Mouse (Mus musculus) liver, embryonic 14.5 days (tissue): Measurements from ENCODE around the gene Slc17a4. TPM values are rescaled to one million over a fixed set of nuclear protein-coding genes. Genes with fewer than 3 reads are reported as not detected.

Source experiments
- ATAC-seq: fragments of 200-750 bp; cut with Nextera tagmentation; 2 replicates; pipeline ENCODE4 v1.8.0; 2017; ENCODE audit warnings: moderate number of reproducible peaks, mild to moderate bottlenecking, moderate library complexity; ENCODE audit not compliant: insufficient read depth
- DNase-seq, 3 experiments: peaks; one replicate each; pipeline ENCODE4 v3.0.0-alpha.2; 2012 to 2013; ENCODE audit warnings: low read depth in 3 of 3, low spot score in 3 of 3
- H3K27ac ChIP-seq: fragments of 300-500 bp; sonication (generic); 2 replicates; pipeline ENCODE4 v1.5.1; 2014; ENCODE audit warnings: moderate library complexity, mild to moderate bottlenecking, control low read depth, inconsistent platforms
- H3K27me3 ChIP-seq: fragments of 300-500 bp; sonication (generic); 2 replicates; pipeline ENCODE4 v1.6.1; 2014; ENCODE audit warnings: mild to moderate bottlenecking, low read length, moderate library complexity; ENCODE audit not compliant: control insufficient read depth, insufficient read depth
- H3K36me3 ChIP-seq: fragments of 300-500 bp; sonication (generic); replicated peaks from 2 replicates; pipeline ENCODE4 v1.6.1; 2014; ENCODE audit warnings: low read depth; ENCODE audit not compliant: control insufficient read depth, insufficient read depth
- H3K4me1 ChIP-seq, 2 experiments: fragments of 200-500 bp in 1 of 2; fragments of 300-500 bp in 1 of 2; sonication (generic) in 1 of 2; replicated peaks; 2 replicates each; pipeline ENCODE4 v1.6.1; 2012 to 2014; ENCODE audit warnings: antibody characterized with exemption in 1 of 2, inconsistent platforms in 1 of 2, low read length in 1 of 2; ENCODE audit not compliant: control insufficient read depth in 2 of 2, insufficient read depth in 2 of 2
- H3K4me2 ChIP-seq: fragments of 300-500 bp; sonication (generic); 2 replicates; pipeline ENCODE4 v1.6.1; 2014; ENCODE audit warnings: low read depth, mild to moderate bottlenecking, control low read depth, moderate library complexity
- H3K4me3 ChIP-seq, 2 experiments: fragments of 200-500 bp in 1 of 2; fragments of 300-500 bp in 1 of 2; sonication (generic) in 1 of 2; 2 replicates each; pipeline ENCODE4 v1.5.1; 2012 to 2014; ENCODE audit warnings: low read depth in 2 of 2, low read length in 2 of 2, mild to moderate bottlenecking in 2 of 2, control low read depth in 1 of 2, inconsistent platforms in 1 of 2, moderate library complexity in 1 of 2; ENCODE audit not compliant: insufficient read depth in 1 of 2
- H3K9ac ChIP-seq: fragments of 300-500 bp; sonication (generic); replicated peaks from 2 replicates; pipeline ENCODE4 v1.6.1; 2014; ENCODE audit warnings: mild to moderate bottlenecking, control low read depth, moderate library complexity
- H3K9me3 ChIP-seq: fragments of 300-500 bp; sonication (generic); 2 replicates; pipeline ENCODE4 v1.6.1; 2016; ENCODE audit warnings: low read length, mixed read lengths; ENCODE audit not compliant: control insufficient read depth
- CTCF ChIP-seq: IDR thresholded peaks from 2 replicates; pipeline ENCODE4 v1.5.1; 2016; ENCODE audit warnings: antibody characterized with exemption, low read depth, control low read depth
- EP300 ChIP-seq: IDR thresholded peaks from 2 replicates; pipeline ENCODE4 v1.6.1; 2016; ENCODE audit warnings: antibody characterized with exemption, low read depth
- WGBS: fragments of 180-500 bp; shearing (Covaris S2); extraction: QIAGEN DNeasy Blood & Tissue Kit; methylation state at CpG from one replicate; pipeline ENCODE4 v1.1.7; 2014; ENCODE audit not compliant: insufficient replicate concordance; 5-methylcytosine and 5-hydroxymethylcytosine counted together
- polyA plus RNA-seq, 2 experiments: library from polyadenylated mRNA; depleted of rRNA in 1 of 2; stranded (reverse) in 1 of 2; unstranded in 1 of 2; fragments of >200 nt; fragmentation: Nextera tagmentation in 1 of 2; extraction: Ambion mirVana in 1 of 2; gene quantifications; 2 replicates each; pipeline versions ENCODE4 v1.2.1 to v1.2.3; 2012 to 2014

The Slc17a4 gene
- polyA plus RNA-seq, 2 experiments, result 0.03 to 0.04 TPM

DNA sequence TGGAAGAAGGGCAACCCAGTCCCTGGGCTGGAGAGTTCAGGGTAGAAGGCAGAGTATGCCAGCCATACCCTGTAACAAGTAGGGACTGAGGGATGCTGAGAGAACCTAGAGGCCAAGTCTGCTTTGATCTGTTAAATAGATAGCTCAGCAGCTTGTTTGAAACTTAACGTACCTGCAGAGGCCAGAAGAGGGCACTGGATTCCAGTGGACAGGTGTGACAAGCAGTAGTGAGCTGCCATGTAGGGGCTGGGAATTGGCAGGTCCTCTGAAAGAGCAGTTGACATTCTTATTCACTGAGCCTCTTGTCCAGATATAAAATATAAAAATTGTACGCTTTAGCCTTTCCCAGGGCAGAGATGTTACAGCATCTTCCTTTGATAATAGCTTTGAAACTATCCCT is 28.1 kb upstream of the Slc17a4 start:
- no peaks in the 10 kb centered on the region for H3K27me3 ChIP-seq
- no peak overlapping the region for H3K4me2 ChIP-seq
- H3K9ac ChIP-seq, result no peak overlapping the region
- 58% methylated on average over 2 of the region's 2 CpGs for WGBS
- no peak for ATAC-seq
- H3K4me3 ChIP-seq, result no peak overlapping the region
- no peaks in the 10 kb centered on the region for H3K9me3 ChIP-seq
- TF ChIP-seq EP300, result no peak
- peak; percentile 31 for TF ChIP-seq CTCF
- no peak for DNase-seq
- no peak overlapping the region for H3K27ac ChIP-seq
- H3K4me1 ChIP-seq, result no peaks in the 10 kb centered on the region
- H3K36me3 ChIP-seq, result no peaks in the 10 kb centered on the region

GRCm38 (mm10) chr13:23940291-23940690 is 25.5 kb upstream of the Slc17a4 start:
- Histone ChIP-seq H3K4me2 (no peak overlapping the region), H3K4me1 (no peaks in the 10 kb centered on the region), H3K9ac (no peak overlapping the region), H3K36me3 (no peaks in the 10 kb centered on the region), H3K27ac (no peak overlapping the region), H3K4me3 (no peak overlapping the region), H3K9me3 (no peaks in the 10 kb centered on the region), H3K27me3 (no peaks in the 10 kb centered on the region)
- WGBS, result 60% methylated on average over 6 of the region's 6 CpGs
- DNase-seq (no peak), ATAC-seq (no peak)
- TF ChIP-seq CTCF (no peak), EP300 (no peak)

DNA sequence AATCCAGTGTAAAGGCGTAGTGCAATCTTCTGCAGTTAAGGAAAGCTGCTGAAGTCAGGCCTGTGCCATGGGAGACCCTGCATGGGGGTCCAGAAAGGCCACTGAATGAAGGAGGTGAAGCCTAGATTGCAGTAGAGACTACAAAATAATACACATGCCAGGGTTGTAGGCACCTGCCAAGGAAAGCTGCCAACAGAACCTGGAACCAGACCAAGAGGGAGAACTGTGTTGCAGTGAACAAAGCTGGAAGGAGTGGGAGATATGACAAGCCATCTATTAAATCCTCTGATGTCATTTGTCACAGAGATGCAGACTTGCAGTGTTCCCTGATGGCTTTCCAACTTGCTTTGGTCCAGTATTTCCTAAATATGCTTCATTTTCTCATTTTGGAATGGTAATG is 23.9 kb upstream of the Slc17a4 start:
- DNase-seq (no peak), ATAC-seq (no peak)
- Histone ChIP-seq H3K9ac (no peak overlapping the region), H3K4me2 (no peak overlapping the region), H3K27me3 (no peaks in the 10 kb centered on the region), H3K36me3 (no peaks in the 10 kb centered on the region), H3K4me3 (no peak overlapping the region), H3K4me1 (no peaks in the 10 kb centered on the region), H3K9me3 (no peaks in the 10 kb centered on the region), H3K27ac (no peak overlapping the region)
- TF ChIP-seq EP300, result no peak
- TF ChIP-seq CTCF, result no peak
- WGBS, result 71% methylated on average over 1 of the region's 1 CpGs

- TF ChIP-seq EP300, result no peak
- no peak for TF ChIP-seq CTCF
- ATAC-seq (no peak), DNase-seq (no peak)
- WGBS, result 78% methylated on average over 10 of the region's 10 CpGs
- H3K9ac ChIP-seq, result no peak within 1 kb of the TSS
- H3K4me1 ChIP-seq, result no peaks in the 10 kb centered on the region
- H3K36me3 ChIP-seq, result no peaks in the 10 kb centered on the region
- H3K4me2 ChIP-seq, result no peak within 1 kb of the TSS
- no peak within 1 kb of the TSS for H3K4me3 ChIP-seq
- no peaks in the 10 kb centered on the region for H3K9me3 ChIP-seq
- H3K27ac ChIP-seq, result no peak within 1 kb of the TSS
- no peaks in the 10 kb centered on the region for H3K27me3 ChIP-seq
These were observed 19.4 kb upstream of the Slc17a4 start, which contains the start of gene Hist1h2aa for GRCm38 (mm10) chr13:23934211-23934520. TSS of gene Hist1h2aa (plus strand) at chr13:23934462.

DNA sequence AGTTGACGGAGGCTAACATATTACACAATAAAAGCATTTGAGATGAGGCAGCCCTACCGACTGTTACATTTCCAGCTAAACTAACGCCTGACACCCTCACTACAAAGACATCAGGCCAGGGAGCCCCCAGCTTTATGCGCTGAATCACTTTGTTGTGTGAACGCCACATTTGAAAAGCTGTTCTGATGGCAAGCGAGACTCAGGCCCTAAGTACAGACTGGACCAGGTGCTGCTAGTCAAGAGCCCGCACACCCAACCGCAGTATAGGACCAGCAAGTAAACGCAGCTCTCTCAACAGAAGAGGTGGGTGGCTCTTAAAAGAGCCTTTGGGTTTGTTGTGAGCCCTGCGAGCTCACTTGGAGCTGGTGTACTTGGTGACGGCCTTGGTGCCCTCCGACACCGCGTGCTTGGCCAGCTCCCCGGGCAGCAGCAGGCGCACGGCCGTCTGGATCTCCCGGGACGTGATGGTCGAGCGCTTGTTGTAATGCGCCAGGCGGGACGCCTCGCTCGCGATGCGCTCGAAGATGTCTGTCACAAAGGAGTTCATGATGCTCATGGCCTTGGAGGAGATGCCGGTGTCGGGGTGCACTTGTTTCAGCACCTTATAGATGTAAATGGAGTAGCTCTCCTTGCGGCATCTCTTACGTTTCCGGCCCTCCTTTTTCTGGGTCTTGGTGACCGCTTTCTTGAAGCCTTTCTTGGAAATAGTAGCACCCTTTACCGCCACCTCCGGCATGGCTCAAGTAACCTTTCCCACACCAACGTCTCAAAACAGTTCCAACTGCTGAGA is 18.8 kb upstream of the Slc17a4 start, which contains the start of gene Hist1h2ba:
Hist1h2ba (minus strand) TSS at position 736 of the 790 bp plus-strand sequence.
- Histone ChIP-seq H3K4me2 (no peak within 1 kb of the TSS), H3K4me1 (no peaks in the 10 kb centered on the region), H3K36me3 (no peaks in the 10 kb centered on the region), H3K9ac (no peak within 1 kb of the TSS), H3K27me3 (no peaks in the 10 kb centered on the region), H3K27ac (no peak within 1 kb of the TSS), H3K4me3 (no peak within 1 kb of the TSS), H3K9me3 (no peaks in the 10 kb centered on the region)
- WGBS, result 81% methylated on average over 34 of the region's 39 CpGs
- TF ChIP-seq CTCF (no peak), EP300 (no peak)
- ATAC-seq (no peak), DNase-seq (peak in 1 of 3 experiments; percentile 17)
